Mouse (Mus musculus) midbrain, postnatal 0 days (tissue): Measurements from ENCODE around the gene Trim25. TPM values are rescaled to one million over a fixed set of nuclear protein-coding genes. Genes with fewer than 3 reads are reported as not detected.
"Not testable (repeated sequence)": the region's sequence is repeated elsewhere in the genome, so short reads cannot be mapped to it uniquely, and the experiment has no call there.

Source experiments
- ATAC-seq: fragments of 200-750 bp; cut with Nextera tagmentation; 2 replicates; pipeline ENCODE4 v1.8.0; 2017; ENCODE audit warnings: moderate number of reproducible peaks, mild to moderate bottlenecking, moderate TSS enrichment, moderate library complexity; ENCODE audit not compliant: low FRiP score
- DNase-seq: peaks from one replicate; pipeline ENCODE4 v3.0.0-alpha.2; 2015; ENCODE audit warnings: low spot score
- H3K27ac ChIP-seq: fragments of 300-500 bp; sonication (generic); 2 replicates; pipeline ENCODE4 v1.5.1; 2014; ENCODE audit warnings: low read depth, mild to moderate bottlenecking, low read length, mixed read lengths
- H3K27me3 ChIP-seq: fragments of 300-500 bp; sonication (generic); 2 replicates; pipeline ENCODE4 v1.6.1; 2014; ENCODE audit warnings: low read length, control low read depth, mixed read lengths; ENCODE audit not compliant: insufficient read depth
- H3K36me3 ChIP-seq: fragments of 300-500 bp; sonication (generic); 2 replicates; pipeline ENCODE4 v1.6.1; 2014; ENCODE audit warnings: low read length, control low read depth, mixed read lengths; ENCODE audit not compliant: insufficient read depth
- H3K4me1 ChIP-seq: fragments of 300-500 bp; sonication (generic); 2 replicates; pipeline ENCODE4 v1.6.1; 2014; ENCODE audit warnings: mild to moderate bottlenecking, control low read depth, antibody characterized with exemption, low read length, mixed read lengths; ENCODE audit not compliant: insufficient read depth
- H3K4me2 ChIP-seq: fragments of 300-500 bp; sonication (generic); 2 replicates; pipeline ENCODE4 v1.6.1; 2014; ENCODE audit warnings: low read depth, mild to moderate bottlenecking, low read length, mixed read lengths; ENCODE audit not compliant: poor library complexity, severe bottlenecking
- H3K4me3 ChIP-seq: fragments of 300-500 bp; sonication (generic); 2 replicates; pipeline ENCODE4 v1.5.1; 2014; ENCODE audit warnings: low read depth, mild to moderate bottlenecking, low read length, moderate library complexity
- H3K9ac ChIP-seq: fragments of 300-500 bp; sonication (generic); replicated peaks from 2 replicates; pipeline ENCODE4 v1.6.1; 2014; ENCODE audit warnings: mild to moderate bottlenecking, low read length, moderate library complexity, mixed read lengths; ENCODE audit not compliant: poor library complexity, severe bottlenecking
- H3K9me3 ChIP-seq: fragments of 300-500 bp; sonication (generic); 2 replicates; pipeline ENCODE4 v1.6.1; 2016; ENCODE audit warnings: low read length, control low read depth
- CTCF ChIP-seq: IDR thresholded peaks from 2 replicates; pipeline ENCODE4 v1.5.1; 2016; ENCODE audit warnings: antibody characterized with exemption, mild to moderate bottlenecking
- WGBS: fragments of 180-500 bp; shearing (Covaris S2); extraction: QIAGEN DNeasy Blood & Tissue Kit; methylation state at CpG from one replicate; pipeline ENCODE4 v1.1.7; 2014; 5-methylcytosine and 5-hydroxymethylcytosine counted together
- polyA plus RNA-seq: library from polyadenylated mRNA; unstranded; fragments of >200 nt; fragmentation: Nextera tagmentation; extraction: Ambion mirVana; gene quantifications from 2 replicates; pipeline ENCODE4 v1.2.1, GENCODE M21; 2015
- total RNA-seq: library from RNA; depleted of rRNA; stranded (reverse); fragments of >200 nt; gene quantifications from 2 replicates; pipeline ENCODE4 v1.2.3, GENCODE M21; 2014

Trim25 gene
- total and polyA plus RNA-seq, 2 experiments from 2014 or later = 2.0 to 4.3 TPM

DNA sequence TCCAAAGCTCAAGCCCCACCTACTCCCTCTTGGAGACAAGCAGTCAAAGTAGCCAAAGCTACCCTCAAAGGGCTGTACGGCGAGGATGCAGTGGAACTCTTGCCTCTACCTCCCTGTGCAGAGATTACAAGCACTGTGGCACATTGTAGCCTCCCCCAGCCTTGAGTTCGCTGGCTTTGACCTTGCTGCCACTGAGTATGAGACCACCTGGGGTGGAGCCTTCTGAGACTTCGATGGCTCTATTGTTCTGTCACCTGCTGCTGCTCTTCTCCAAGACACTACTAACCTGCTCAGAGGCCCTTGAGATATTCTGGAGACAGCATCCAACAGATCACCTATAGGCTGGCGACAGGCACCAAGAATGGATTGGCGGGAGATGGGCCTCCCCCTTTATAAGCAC, 31.4 kb downstream of the Trim25 start:
- Histone ChIP-seq H3K9me3 (no peaks in the 10 kb centered on the region), H3K4me2 (no peak overlapping the region), H3K27me3 (no peaks in the 10 kb centered on the region), H3K4me3 (no peak overlapping the region), H3K9ac (no peak overlapping the region), H3K4me1 (no peaks in the 10 kb centered on the region), H3K36me3 (0 out of 2 replicates have a peak, but pooled peaks cover 2% of the 10 kb centered on the region), H3K27ac (no peak overlapping the region)
- no peak for TF ChIP-seq CTCF
- no peak for ATAC-seq
- WGBS = 68% methylated on average over 6 of the region's 6 CpGs
- DNase-seq = no peak

GRCm38 (mm10) chr11:89031189-89031588, 32.0 kb downstream of the Trim25 start:
- WGBS = 85% methylated on average over 1 of the region's 1 CpGs
- ATAC-seq (no peak), DNase-seq (no peak)
- Histone ChIP-seq H3K4me3 (no peak overlapping the region), H3K27me3 (no peaks in the 10 kb centered on the region), H3K4me2 (no peak overlapping the region), H3K9ac (no peak overlapping the region), H3K27ac (no peak overlapping the region), H3K4me1 (no peaks in the 10 kb centered on the region), H3K9me3 (no peaks in the 10 kb centered on the region), H3K36me3 (0 out of 2 replicates have a peak, but pooled peaks cover 2% of the 10 kb centered on the region)
- no peak for TF ChIP-seq CTCF

GRCm38 (mm10) chr11:89034592-89034991, 35.4 kb downstream of the Trim25 start:
- Histone ChIP-seq H3K4me2 (no peak overlapping the region), H3K9ac (no peak overlapping the region), H3K4me3 (no peak overlapping the region), H3K4me1 (no peaks in the 10 kb centered on the region), H3K36me3 (peaks cover 14% of the 10 kb centered on the region), H3K27me3 (no peaks in the 10 kb centered on the region), H3K27ac (no peak overlapping the region), H3K9me3 (no peaks in the 10 kb centered on the region)
- no peak for ATAC-seq
- TF ChIP-seq CTCF = 0 out of 2 replicates have a peak, but pooled peaks have one; percentile 16
- DNase-seq = no peak

- no peak for DNase-seq
- 73% methylated on average over 3 of the region's 3 CpGs for WGBS
- no peaks in the 10 kb centered on the region for H3K4me1 ChIP-seq
- no peaks in the 10 kb centered on the region for H3K9me3 ChIP-seq
- TF ChIP-seq CTCF = no peak
- peaks cover 23% of the 10 kb centered on the region for H3K36me3 ChIP-seq
- no peak for ATAC-seq
- H3K9ac ChIP-seq = no peak overlapping the region
- H3K4me3 ChIP-seq = no peak overlapping the region
- no peak overlapping the region for H3K27ac ChIP-seq
- no peaks in the 10 kb centered on the region for H3K27me3 ChIP-seq
- no peak overlapping the region for H3K4me2 ChIP-seq
Observed at GRCm38 (mm10) chr11:89035552-89035951, 36.4 kb downstream of the Trim25 start.

GRCm38 (mm10) chr11:89038496-89038895, 39.3 kb downstream of the Trim25 start:
- DNase-seq = no peak
- H3K36me3 ChIP-seq = peaks cover 35% of the 10 kb centered on the region

DNA sequence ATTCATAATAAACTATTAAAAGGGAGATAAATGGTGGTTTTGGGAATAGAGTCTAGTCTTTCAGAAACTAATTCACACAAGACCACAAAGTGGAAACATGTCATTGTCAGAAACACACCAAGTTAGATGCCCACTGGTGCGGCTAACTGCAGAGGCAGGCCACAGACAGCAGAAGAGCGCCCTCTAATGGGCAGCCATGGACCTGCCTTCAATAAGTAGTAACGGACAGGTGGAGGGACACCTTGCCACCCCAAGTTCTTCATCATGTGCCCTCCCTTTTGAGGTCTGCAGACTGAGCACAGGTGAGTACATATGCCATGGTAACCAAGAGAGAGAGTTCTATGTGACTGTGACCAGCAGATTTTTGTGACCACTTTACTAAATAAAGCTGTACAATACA, 40.1 kb downstream of the Trim25 start:
- Histone ChIP-seq H3K36me3 (peaks cover 40% of the 10 kb centered on the region), H3K27me3 (no peaks in the 10 kb centered on the region), H3K4me1 (no peaks in the 10 kb centered on the region), H3K9me3 (no peaks in the 10 kb centered on the region), H3K4me2 (no peak overlapping the region), H3K4me3 (no peak overlapping the region), H3K9ac (no peak overlapping the region), H3K27ac (no peak overlapping the region)
- 31% methylated on average over 3 of the region's 3 CpGs for WGBS
- ATAC-seq = no peak
- TF ChIP-seq CTCF = peak; percentile 77
- peak; percentile 61 for DNase-seq

More at GRCm38 (mm10) chr11:89038496-89038895, 39.3 kb downstream of the Trim25 start:
- Histone ChIP-seq H3K9ac (no peak overlapping the region), H3K4me1 (no peaks in the 10 kb centered on the region), H3K27ac (no peak overlapping the region), H3K4me2 (no peak overlapping the region), H3K4me3 (no peak overlapping the region), H3K9me3 (no peaks in the 10 kb centered on the region), H3K27me3 (no peaks in the 10 kb centered on the region)
- TF ChIP-seq CTCF = no peak
- WGBS = 86% methylated on average over 6 of the region's 6 CpGs
- ATAC-seq = no peak

DNA sequence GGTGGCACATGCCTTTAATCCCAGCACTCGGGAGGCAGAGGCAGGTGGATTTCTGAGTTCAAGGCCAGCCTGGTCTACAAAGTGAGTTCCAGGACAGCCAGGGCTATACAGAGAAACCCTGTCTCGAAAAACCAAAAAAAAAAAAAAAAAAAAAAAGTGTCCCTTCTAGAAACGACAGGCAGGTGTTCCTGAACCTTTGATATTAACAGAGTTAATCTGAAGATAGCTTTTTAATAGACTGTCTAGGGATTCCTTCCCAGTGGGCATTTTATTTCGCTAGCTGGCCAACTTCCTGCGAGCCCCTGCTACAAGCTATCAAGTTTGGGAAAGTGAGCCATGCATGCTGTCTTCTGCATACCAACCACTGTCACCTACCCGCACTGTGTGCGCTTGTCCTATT, 41.9 kb downstream of the Trim25 start:
- not testable (repeated sequence) for H3K27me3 ChIP-seq, H3K4me1 ChIP-seq, H3K9ac ChIP-seq, ATAC-seq, H3K27ac ChIP-seq, H3K4me2 ChIP-seq, H3K9me3 ChIP-seq, H3K4me3 ChIP-seq, DNase-seq
- WGBS = 93% methylated on average over 6 of the region's 7 CpGs
- peaks cover 45% of the 10 kb centered on the region for H3K36me3 ChIP-seq
